Mouse (Mus musculus) heart, postnatal 36 days (tissue): ENCODE results near the gene Trim58. TPM values are rescaled to one million over a fixed set of nuclear protein-coding genes. Genes with fewer than 3 reads are reported as not detected.

Experiments
- DNase-seq, 2 experiments: peaks; one replicate each; pipeline ENCODE4 v3.0.0; 2021 to 2022
- intact Hi-C: fragments of 180-260 bp; cut with DNase I; formaldehyde crosslinking; loops from one replicate; pipeline ENCODE4 v1.15.1; 2025
- total RNA-seq, 2 experiments: library from RNA; stranded (reverse); gene quantifications; 2 replicates each; pipeline ENCODE4 v1.2.3; 2021

The Trim58 gene
- total RNA-seq, 2 experiments from 2014 or later, result not detected

DNA sequence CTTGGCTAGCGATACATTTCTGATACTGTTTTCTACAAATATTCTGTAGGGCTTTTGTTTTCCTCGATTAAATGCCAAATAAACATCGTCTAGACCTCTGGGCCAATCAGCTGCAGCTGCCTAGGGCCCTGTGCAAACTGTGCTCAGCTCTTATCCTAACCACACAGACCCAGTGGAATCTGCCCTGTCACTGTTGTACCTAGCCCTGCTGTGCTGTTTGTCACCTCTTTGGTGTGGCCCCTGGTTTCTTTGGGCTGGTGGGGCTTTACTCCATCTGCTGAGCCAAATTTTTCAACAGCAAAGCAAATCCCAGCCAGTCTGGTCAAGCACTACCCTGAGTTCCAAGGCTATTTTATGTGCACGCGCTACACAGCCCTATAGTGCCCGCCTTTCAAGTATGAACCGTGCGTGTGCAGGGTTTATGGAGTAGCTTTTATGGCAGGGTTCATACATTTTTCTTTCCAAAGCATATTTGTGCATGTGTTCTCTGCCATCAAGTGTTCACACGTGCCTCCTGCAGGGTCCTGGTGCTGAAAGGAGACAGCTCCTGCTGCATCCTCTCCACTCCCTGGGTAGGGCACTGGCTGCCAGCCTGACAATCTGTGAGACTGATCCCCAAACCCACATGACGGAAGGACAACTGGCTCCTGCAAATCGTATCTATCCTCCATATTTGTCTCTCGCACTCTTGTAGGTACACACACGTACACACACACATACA is 1.5 kb downstream of the Trim58 start:
- DNase-seq, result no peak
- intact Hi-C loops, result no loop called here

DNA sequence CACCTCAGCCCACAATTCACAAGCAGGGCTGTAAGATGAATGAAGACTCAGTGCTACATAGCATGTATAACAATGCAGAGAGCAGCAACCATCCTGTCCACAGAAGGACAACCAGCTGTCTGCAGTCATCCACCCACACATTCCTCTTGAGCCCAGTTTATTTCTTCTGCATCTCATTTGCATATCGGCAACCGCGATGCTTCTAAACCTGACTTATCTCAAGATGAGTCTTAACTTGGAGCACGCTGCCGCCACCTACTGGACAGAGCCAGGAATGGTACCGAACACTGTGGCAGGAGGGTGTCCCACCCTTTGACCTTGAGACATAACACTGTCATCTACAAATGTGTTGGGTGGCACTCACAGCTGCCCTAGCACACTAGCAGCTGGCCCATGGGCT is 3.1 kb downstream of the Trim58 start:
- intact Hi-C loops, result no loop called here

DNA sequence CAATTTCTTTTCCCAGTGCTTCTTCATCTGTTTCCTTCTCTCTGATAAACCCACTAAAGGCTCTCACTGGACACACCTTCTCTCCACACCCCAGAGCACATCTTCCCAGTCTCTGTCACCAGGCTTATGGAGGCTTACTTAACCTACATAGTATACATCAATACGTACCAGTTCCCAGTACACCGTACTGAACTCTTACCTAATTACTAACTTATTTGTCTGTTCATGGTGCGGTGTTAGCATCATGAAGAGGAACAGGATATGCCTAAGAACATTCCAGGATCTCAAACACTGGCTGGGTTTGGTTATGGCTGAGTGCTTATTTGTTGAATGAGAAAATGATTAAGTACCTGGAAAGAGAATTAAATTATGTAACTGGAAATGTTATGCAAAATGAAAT is 14.9 kb downstream of the Trim58 start:
- intact Hi-C loops, result no loop called here
- no peak for DNase-seq

More for the DNA sequence above, 3.1 kb downstream of the Trim58 start:
- DNase-seq, result peak in 1 of 2 experiments; percentile 24

DNA sequence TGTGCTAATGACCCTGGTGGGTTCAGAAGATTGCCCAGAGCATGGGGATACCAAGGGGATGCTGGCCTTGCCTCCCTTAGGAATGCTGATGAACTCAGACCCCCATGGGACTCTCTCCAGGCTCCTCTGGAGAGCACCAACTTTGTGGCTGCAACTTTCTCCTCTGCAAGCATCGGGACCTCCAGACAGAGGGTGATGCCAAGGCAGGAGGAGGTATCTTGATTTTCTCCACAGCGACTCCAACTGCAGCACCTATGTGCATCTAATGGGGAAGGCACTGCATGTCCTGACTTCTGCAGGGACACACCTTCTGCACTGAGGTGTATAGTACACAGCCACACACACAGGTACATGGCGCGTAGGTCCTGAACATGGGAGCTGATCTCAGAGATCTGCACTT is 18.3 kb downstream of the Trim58 start, which contains the start of gene Olfr322:
Gene Olfr322 (plus strand): TSS at position 187 of the 400 bp plus-strand sequence.
- intact Hi-C loops, result no loop called here
- DNase-seq, result no peak

DNA sequence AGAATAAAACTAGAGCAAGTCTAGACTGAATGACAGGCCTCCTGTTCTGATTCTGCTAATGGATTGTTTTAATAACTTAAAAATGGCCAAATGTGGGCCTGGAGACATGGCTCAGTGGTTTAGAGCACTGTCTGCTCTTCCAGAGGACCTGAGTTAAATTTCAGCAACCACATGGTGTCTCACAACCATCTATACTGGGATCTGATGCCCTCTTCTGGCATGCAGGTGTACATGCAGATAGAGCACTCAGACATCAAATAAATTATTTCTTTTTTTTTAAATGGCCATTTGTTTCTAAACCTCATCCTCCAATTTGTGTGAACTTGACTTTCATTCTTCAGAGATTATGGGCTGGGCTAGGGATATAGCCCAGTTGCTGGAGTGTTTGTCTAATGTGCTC is 29.0 kb downstream of the Trim58 start:
- no peak for DNase-seq
- intact Hi-C loops, result no loop called here

DNA sequence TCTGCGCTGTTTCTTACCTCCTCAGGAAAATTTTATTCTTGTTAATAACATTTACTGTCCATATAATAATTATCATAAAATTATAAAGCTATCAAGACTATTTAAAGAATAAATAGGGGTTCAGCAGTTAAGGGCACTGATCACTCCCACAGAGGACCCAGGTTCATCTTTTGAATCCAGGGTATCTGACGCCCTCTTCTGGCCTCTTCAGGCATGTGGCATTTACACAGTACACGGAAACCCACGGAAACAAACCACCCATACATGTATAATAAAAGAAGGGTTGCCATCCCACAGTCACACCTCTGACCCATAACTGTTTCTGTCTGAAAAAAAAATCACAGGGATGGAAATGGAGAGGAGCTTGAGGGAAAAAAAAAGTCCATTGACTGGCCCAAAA is 31.6 kb downstream of the Trim58 start:
- DNase-seq, result no peak
- intact Hi-C loops, result no loop called here

DNA sequence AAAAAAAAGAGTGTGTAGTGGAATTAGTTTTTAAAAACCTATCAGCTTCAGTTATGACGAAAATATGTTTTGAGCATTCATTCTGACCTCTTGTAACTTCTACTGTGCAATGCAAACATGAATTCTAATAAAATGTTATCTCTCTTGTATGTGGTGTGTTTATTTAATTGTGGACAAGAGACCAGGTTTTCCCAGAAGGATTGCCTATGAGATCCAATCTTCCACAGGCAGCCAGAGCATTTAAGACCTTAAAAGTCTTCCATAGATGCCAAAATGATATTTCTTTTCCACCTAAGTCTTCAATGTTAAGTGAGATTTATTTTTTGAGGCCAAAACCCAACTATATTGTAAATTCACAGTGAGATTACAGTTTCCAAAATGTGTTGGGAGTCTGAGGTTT is 40.5 kb downstream of the Trim58 start, which contains the start of gene Olfr320:
Gene Olfr320 (plus strand): TSS at position 301 of the 400 bp plus-strand sequence.
- intact Hi-C loops, result no loop called here
- no peak for DNase-seq

DNA sequence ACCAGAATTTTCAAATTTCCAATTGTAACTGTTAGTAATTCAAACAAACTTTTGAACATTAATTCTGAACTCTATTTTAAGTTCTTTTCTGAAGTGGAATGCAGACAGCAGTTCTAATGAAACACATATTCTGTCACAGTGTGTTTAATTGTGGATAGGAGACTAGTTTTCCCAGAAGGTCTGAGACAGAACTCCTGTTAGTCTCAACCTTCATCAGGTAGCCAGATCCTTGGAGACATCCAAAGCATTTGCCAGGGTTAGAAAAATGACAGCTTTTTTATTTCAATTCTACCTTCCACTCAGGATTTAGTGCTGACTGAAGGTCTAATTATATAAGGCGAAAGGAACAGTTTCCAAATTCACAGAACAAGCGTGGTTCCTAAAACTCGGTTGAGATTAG is 58.6 kb downstream of the Trim58 start, which contains the start of gene Olfr319:
Gene Olfr319 (plus strand): TSS at position 301 of the 400 bp plus-strand sequence.
- intact Hi-C loops, result no loop called here
- DNase-seq, result no peak

Other genes starting within 250 kb of the Trim58 start
- not detected for gene 1810065E05Rik, start 219.4 kb upstream of the Trim58 start, total RNA-seq
- gene Gm12253, start 207.9 kb upstream of the Trim58 start, total RNA-seq, result not detected
- not detected for gene Lypd9, start 187.5 kb upstream of the Trim58 start, total RNA-seq
- not detected for gene Olfr30, start 178.2 kb upstream of the Trim58 start, total RNA-seq
- not detected for gene Olfr332, start 147.9 kb upstream of the Trim58 start, total RNA-seq
- gene Olfr331, start 137.9 kb upstream of the Trim58 start, total RNA-seq, result not detected
- gene Olfr330, start 105.6 kb upstream of the Trim58 start, total RNA-seq, result not detected
- not detected for gene Olfr329-ps, start 94.0 kb upstream of the Trim58 start, total RNA-seq
- gene Olfr328, start 84.8 kb upstream of the Trim58 start, total RNA-seq, result not detected
- gene Olfr224, start 69.9 kb upstream of the Trim58 start, total RNA-seq, result under 1 TPM in 1 of 2 experiments, not detected in 1; 0.17 TPM
- gene Olfr325, start 62.7 kb upstream of the Trim58 start, total RNA-seq, result not detected
- gene Olfr324, start 45.4 kb upstream of the Trim58 start, total RNA-seq, result not detected
- 10 to 100 TPM in 1 of 2 experiments, 1 to 10 TPM in 1; 7.7 to 15.5 TPM for gene 2210407C18Rik, start 24.4 kb upstream of the Trim58 start, total RNA-seq
- not detected for gene Olfr323, start 10.0 kb upstream of the Trim58 start, total RNA-seq
- not detected for gene Olfr322, start 18.3 kb downstream of the Trim58 start, total RNA-seq
- gene Olfr320, start 40.6 kb downstream of the Trim58 start, total RNA-seq, result not detected
- not detected for gene Olfr319, start 58.7 kb downstream of the Trim58 start, total RNA-seq
- gene Olfr318, start 83.5 kb downstream of the Trim58 start, total RNA-seq, result not detected
- gene Olfr317, start 98.7 kb downstream of the Trim58 start, total RNA-seq, result not detected
- not detected for gene Olfr316, start 112.3 kb downstream of the Trim58 start, total RNA-seq
- gene Olfr315, start 132.7 kb downstream of the Trim58 start, total RNA-seq, result not detected
- not detected for gene Olfr314, start 142.5 kb downstream of the Trim58 start, total RNA-seq
- gene Fam183b, start 161.5 kb downstream of the Trim58 start, total RNA-seq, result not detected
- gene Olfr313, start 174.5 kb downstream of the Trim58 start, total RNA-seq, result not detected
- gene Olfr312, start 188.8 kb downstream of the Trim58 start, total RNA-seq, result not detected
- not detected for gene Olfr311, start 198.8 kb downstream of the Trim58 start, total RNA-seq
- 1 to 10 TPM; 1.5 to 2.5 TPM for gene Gm12258, start 206.7 kb downstream of the Trim58 start, total RNA-seq
- 1 to 10 TPM; 1.6 to 2.0 TPM for gene 2810021J22Rik, start 226.8 kb downstream of the Trim58 start, total RNA-seq